Mouse (Mus musculus): ENCODE results near the gene Apbb1ip.

DNA sequence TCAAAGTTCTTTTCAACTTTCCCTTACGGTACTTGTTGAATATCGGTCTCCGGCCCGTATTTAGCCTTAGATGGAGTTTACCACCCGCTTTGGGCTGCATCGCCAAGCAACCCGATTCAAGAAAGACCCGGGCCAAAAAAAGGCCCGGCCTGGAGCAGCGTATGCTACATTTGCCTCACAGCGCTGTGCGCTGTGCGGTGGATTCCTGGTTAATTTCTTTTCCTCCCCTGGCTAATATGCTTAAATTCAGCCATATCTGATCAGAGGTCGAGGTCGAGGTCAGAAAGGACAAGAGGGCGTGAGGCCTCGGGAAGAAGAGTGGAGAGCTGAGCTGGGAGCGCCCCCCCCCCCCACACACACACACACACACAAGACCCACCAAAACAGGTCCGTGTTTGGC is 29.0 kb upstream of the Apbb1ip start:
- no peak for TF ChIP-seq GATA1 (IDR thresholded peaks at IDR 0.05; ENCODE audit: borderline replicate concordance, low read length)
- no peak for TF ChIP-seq FLI1 (IDR thresholded peaks at IDR 0.05; ENCODE audit: low read length)

Measured in megakaryocyte, embryonic 14.5 days (primary cell).